Mouse (Mus musculus): ENCODE measurements around the gene Radil.

DNA sequence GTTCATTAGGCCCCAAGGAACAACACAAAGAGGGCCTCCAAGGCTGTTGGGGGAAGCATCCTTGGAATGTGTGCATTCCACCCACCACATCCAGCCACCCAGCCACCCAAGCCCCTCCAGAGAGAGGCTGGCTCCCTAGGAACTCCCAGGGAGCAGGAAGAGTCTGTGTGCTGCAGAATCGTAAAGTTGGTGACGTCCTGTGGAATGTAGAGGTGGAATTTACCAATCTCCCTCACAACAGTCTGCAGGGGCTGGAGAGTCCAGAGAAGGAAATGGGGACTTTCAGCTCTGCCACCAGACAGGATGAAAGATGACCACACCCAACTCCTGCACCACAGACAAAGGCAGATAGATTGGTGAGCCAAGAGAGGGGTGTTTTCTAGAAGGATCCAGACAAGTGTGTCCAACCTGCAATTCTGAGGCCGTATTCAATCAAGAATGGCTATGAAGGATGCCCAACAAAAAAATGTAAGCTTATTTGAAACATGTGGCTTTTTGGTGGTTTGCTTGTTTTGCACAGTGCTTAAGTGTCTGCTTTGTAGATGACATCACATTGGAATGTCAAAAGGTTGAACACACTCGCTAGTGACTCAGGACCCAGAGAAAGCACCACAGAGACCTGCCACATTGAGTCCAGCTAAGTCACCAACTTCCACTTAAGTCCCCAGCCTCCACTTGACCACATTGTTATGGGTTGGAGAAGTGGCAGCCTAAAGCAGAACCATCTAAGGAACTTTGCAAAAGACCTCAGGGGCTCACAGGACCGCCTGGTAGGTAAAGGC is 5.7 kb downstream of the Radil start:
- no peak for TF ChIP-seq POLR2A (IDR thresholded peaks at IDR 0.05; ENCODE audit: insufficient read depth, low read depth, low read length)
- no peak for TF ChIP-seq CTCF (IDR thresholded peaks at IDR 0.05)
